ENCODE assay signal across 12 mouse cellular contexts in the genomic region with DNA sequence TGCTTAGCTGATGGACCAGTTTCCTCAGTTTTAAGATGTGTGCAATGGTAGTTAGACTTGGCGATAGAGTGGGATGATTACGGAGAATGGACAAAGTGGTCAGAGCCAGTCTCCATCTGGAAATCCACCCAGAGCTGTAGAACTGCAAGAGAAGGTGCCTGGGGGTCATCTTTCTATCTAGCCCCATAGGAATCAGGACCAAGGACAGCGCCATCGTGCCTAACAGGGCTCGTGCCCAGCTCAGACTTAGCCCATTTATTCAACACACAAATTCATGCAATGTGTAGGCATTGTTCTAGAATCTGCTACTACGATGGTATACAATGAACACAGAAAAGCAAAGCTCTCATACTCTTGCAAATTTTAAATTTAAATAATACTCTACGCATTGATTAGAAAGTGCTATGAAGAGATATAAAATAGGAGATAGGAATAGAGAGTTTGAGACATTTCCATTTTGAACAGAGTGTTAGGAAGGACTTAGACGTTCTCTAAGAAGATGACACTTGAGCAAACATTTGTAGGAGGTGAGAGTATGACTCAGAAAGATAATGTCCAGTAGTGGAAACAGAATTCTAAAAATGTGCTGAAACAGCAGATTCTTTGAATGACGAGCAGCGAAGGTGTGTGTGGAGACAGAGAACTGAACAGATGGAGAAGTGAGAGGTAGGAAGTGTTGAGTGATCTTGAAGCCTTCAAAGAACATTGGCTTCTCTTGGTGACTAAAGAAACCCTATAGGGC. TPM values are rescaled to one million over a fixed set of nuclear protein-coding genes. Genes with fewer than 3 reads are reported as not detected.
DNase-seq lines count a peak whose midpoint lies in the region; ATAC-seq and TF ChIP-seq lines count a peak whose summit lies in the region.
"Had no signal": no experiment of that assay in that cellular context is flagged by ENCODE, and none has a peak within 500 bp of the region (broad histone marks: within the 10 kb centered on the region; RNA-seq: fewer than 3 reads in every experiment).

No protein-coding gene starts in this region.

- DNase-seq in adrenal gland, postnatal 14 days = peak; percentile 40
- DNase-seq in adrenal gland, postnatal 4 days (ENCODE audit: low spot score in 2 of 2) = no peak
- peak; percentile 37 for DNase-seq in lung, postnatal 14 days
- no peak for DNase-seq in lung, adult 18-20 months
- peak; percentile 5 for DNase-seq in c-Kit-positive CD71-positive TER-119-negative erythroid progenitor cells, embryonic 14.5 days (ENCODE audit: low read depth)
- peak; percentile 29 for DNase-seq in liver, postnatal 0 days
- no peak for DNase-seq in cerebellum, adult 9-11 months
- no peak for DNase-seq in layer of hippocampus, postnatal 36 days

- H3K27me3 ChIP-seq in liver, postnatal 0 days (ENCODE audit: insufficient read depth, low read length) = no peaks in the 10 kb centered on the region

- 48% methylated on average over 10 of the region's 10 CpGs for WGBS in liver, postnatal 0 days (ENCODE audit: insufficient replicate concordance)

- H3K36me3 ChIP-seq in liver, postnatal 0 days (replicated peaks; ENCODE audit: insufficient read depth, low read length) = no peaks in the 10 kb centered on the region

- no peak for ATAC-seq in liver, postnatal 0 days
- ATAC-seq: midbrain, embryonic 16.5 days had no signal

- TF ChIP-seq EP300 in liver, postnatal 0 days (IDR thresholded peaks at IDR 0.05; ENCODE audit: low read depth) = no peak

- no peak overlapping the region for H3K9ac ChIP-seq in liver, postnatal 0 days (replicated peaks)

- H3K4me2 ChIP-seq in liver, postnatal 0 days (ENCODE audit: low read depth, low read length) = no peak overlapping the region

- no peaks in the 10 kb centered on the region for H3K4me1 ChIP-seq in liver, postnatal 0 days (ENCODE audit: insufficient read depth)

- H3K4me3 ChIP-seq in liver, postnatal 0 days (ENCODE audit: low read depth, low read length) = no peak overlapping the region
- H3K4me3 ChIP-seq: left cerebral cortex, adult 2 months had no signal

- no peak overlapping the region for H3K27ac ChIP-seq in liver, postnatal 0 days (ENCODE audit: low read depth)
- H3K27ac ChIP-seq: left cerebral cortex, adult 2 months had no signal

- no peaks in the 10 kb centered on the region for H3K9me3 ChIP-seq in liver, postnatal 0 days (ENCODE audit: low read length)

- no peak for TF ChIP-seq CTCF in liver, postnatal 0 days (IDR thresholded peaks at IDR 0.05; ENCODE audit: low read depth)

RNA-seq across cellular contexts. Expression of a gene that starts 2.0 kb away (rescaled TPM):
- not detected in 2 replicates for total RNA-seq in adrenal gland, postnatal 14 days (2021)
- not detected for total RNA-seq in adrenal gland, postnatal 4 days (2021)
- not detected in 2 replicates for polyA plus RNA-seq in liver, postnatal 0 days (2015; fragmentation: Nextera tagmentation; extraction: Ambion mirVana)
- not detected for total RNA-seq in layer of hippocampus, postnatal 36 days (2021)
- total RNA-seq: common myeloid progenitor, adult 5-6 weeks; heart, adult 18-20 months; left cerebral cortex, adult 2 months had no signal
- polyA plus RNA-seq: midbrain, embryonic 16.5 days had no signal

RNA-seq across cellular contexts. Expression of a gene that starts 10.1 kb away (rescaled TPM):
- not detected in 2 replicates for total RNA-seq in adrenal gland, postnatal 14 days (2021)
- not detected for total RNA-seq in adrenal gland, postnatal 4 days (2021)
- not detected in 2 replicates for polyA plus RNA-seq in liver, postnatal 0 days (2015; fragmentation: Nextera tagmentation; extraction: Ambion mirVana)
- not detected for total RNA-seq in layer of hippocampus, postnatal 36 days (2021)
- total RNA-seq: common myeloid progenitor, adult 5-6 weeks; heart, adult 18-20 months; left cerebral cortex, adult 2 months had no signal
- polyA plus RNA-seq: midbrain, embryonic 16.5 days had no signal

RNA-seq across cellular contexts. Expression of a gene that starts 18.6 kb away (rescaled TPM):
- not detected in 2 replicates for total RNA-seq in adrenal gland, postnatal 14 days (2021)
- total RNA-seq in adrenal gland, postnatal 4 days (2021) = not detected
- not detected in 2 replicates for polyA plus RNA-seq in liver, postnatal 0 days (2015; fragmentation: Nextera tagmentation; extraction: Ambion mirVana)
- not detected for total RNA-seq in layer of hippocampus, postnatal 36 days (2021)
- total RNA-seq: common myeloid progenitor, adult 5-6 weeks; heart, adult 18-20 months; left cerebral cortex, adult 2 months had no signal
- polyA plus RNA-seq: midbrain, embryonic 16.5 days had no signal

RNA-seq across cellular contexts. Expression of a gene that starts 29.4 kb away (rescaled TPM):
- total RNA-seq in adrenal gland, postnatal 14 days (2021) = not detected in 2 replicates
- not detected for total RNA-seq in adrenal gland, postnatal 4 days (2021)
- not detected in 2 replicates for polyA plus RNA-seq in liver, postnatal 0 days (2015; fragmentation: Nextera tagmentation; extraction: Ambion mirVana)
- not detected for total RNA-seq in layer of hippocampus, postnatal 36 days (2021)
- total RNA-seq: common myeloid progenitor, adult 5-6 weeks; heart, adult 18-20 months; left cerebral cortex, adult 2 months had no signal
- polyA plus RNA-seq: midbrain, embryonic 16.5 days had no signal

RNA-seq across cellular contexts. Expression of a gene that starts 36.6 kb away (rescaled TPM):
- not detected in 2 replicates for total RNA-seq in adrenal gland, postnatal 14 days (2021)
- total RNA-seq in adrenal gland, postnatal 4 days (2021) = not detected
- not detected in 2 replicates for polyA plus RNA-seq in liver, postnatal 0 days (2015; fragmentation: Nextera tagmentation; extraction: Ambion mirVana)
- total RNA-seq in layer of hippocampus, postnatal 36 days (2021) = not detected
- total RNA-seq: common myeloid progenitor, adult 5-6 weeks; heart, adult 18-20 months; left cerebral cortex, adult 2 months had no signal
- polyA plus RNA-seq: midbrain, embryonic 16.5 days had no signal

Comparison
In these comparisons a context has a peak if more than half of its experiments do, and no peak if none do; other contexts are left out.
1. DNase-seq: peak in adrenal gland, postnatal 14 days (single experiment), lung, postnatal 14 days (single experiment), c-Kit-positive CD71-positive TER-119-negative erythroid progenitor cells, embryonic 14.5 days (single experiment) and liver, postnatal 0 days (single experiment); none in adrenal gland, postnatal 4 days (0 of 2), lung, adult 18-20 months (0 of 2), cerebellum, adult 9-11 months (single experiment) and layer of hippocampus, postnatal 36 days (0 of 2).